Mouse (Mus musculus) adrenal gland, postnatal 4 days (tissue): ENCODE results near the gene Brwd1. TPM values are rescaled to one million over a fixed set of nuclear protein-coding genes. Genes with fewer than 3 reads are reported as not detected.
"Not testable (repeated sequence)": the region's sequence is repeated elsewhere in the genome, so short reads cannot be mapped to it uniquely, and the experiment has no call there.

Experiments used
- DNase-seq, 2 experiments: peaks; one replicate each; pipeline ENCODE4 v3.0.0; 2021 to 2022; ENCODE audit warnings: low spot score in 2 of 2, mixed read lengths in 2 of 2
- total RNA-seq, 2 experiments: library from RNA; stranded (reverse); gene quantifications; 2 replicates each; pipeline ENCODE4 v1.2.3; 2021

The Brwd1 gene
- total RNA-seq, 2 experiments from 2014 or later = 83.2 to 103 TPM

- peak in 1 of 2 experiments; percentile 54 for DNase-seq
These were observed 534 bp downstream of the Brwd1 start for GRCm38 (mm10) chr16:96081742-96082241.

- DNase-seq = peak; percentile 74 to 86
These were observed 995 bp downstream of the Brwd1 start for GRCm38 (mm10) chr16:96081331-96081730.

GRCm38 (mm10) chr16:96080524-96080923 is 1.8 kb downstream of the Brwd1 start:
- no peak for DNase-seq

- no peak for DNase-seq
These were observed 14.0 kb downstream of the Brwd1 start for GRCm38 (mm10) chr16:96068364-96068763.

GRCm38 (mm10) chr16:96066174-96066573 is 16.2 kb downstream of the Brwd1 start:
- no peak for DNase-seq

- peak in 1 of 2 experiments; percentile 15 for DNase-seq
These were observed 17.7 kb downstream of the Brwd1 start for GRCm38 (mm10) chr16:96064649-96065048.

GRCm38 (mm10) chr16:96044096-96044495 is 38.2 kb downstream of the Brwd1 start:
- no peak for DNase-seq

- no peak for DNase-seq
These were observed 41.6 kb downstream of the Brwd1 start for GRCm38 (mm10) chr16:96040691-96041090.

- no peak for DNase-seq
These were observed 42.8 kb downstream of the Brwd1 start for GRCm38 (mm10) chr16:96039538-96039937.

GRCm38 (mm10) chr16:96034473-96034872 is 47.9 kb downstream of the Brwd1 start:
- DNase-seq = no peak

GRCm38 (mm10) chr16:96032368-96033043 is 49.8 kb downstream of the Brwd1 start:
- no peak for DNase-seq

- no peak for DNase-seq
These were observed 51.7 kb downstream of the Brwd1 start for GRCm38 (mm10) chr16:96030476-96031102.

GRCm38 (mm10) chr16:96026256-96026655 is 56.1 kb downstream of the Brwd1 start:
- no peak for DNase-seq

GRCm38 (mm10) chr16:96025244-96025643 is 57.1 kb downstream of the Brwd1 start:
- no peak for DNase-seq

- DNase-seq = no peak
These were observed 61.3 kb downstream of the Brwd1 start for GRCm38 (mm10) chr16:96021045-96021444.

GRCm38 (mm10) chr16:96009124-96009523 is 73.2 kb downstream of the Brwd1 start:
- DNase-seq = not testable (repeated sequence)

- DNase-seq = not testable (repeated sequence)
These were observed 78.0 kb downstream of the Brwd1 start for GRCm38 (mm10) chr16:96004278-96004677.

GRCm38 (mm10) chr16:95999291-95999690 is 83.0 kb downstream of the Brwd1 start:
- DNase-seq = no peak

GRCm38 (mm10) chr16:95996156-95996555 is 86.2 kb downstream of the Brwd1 start:
- DNase-seq = no peak

GRCm38 (mm10) chr16:95994576-95994975 is 87.8 kb downstream of the Brwd1 start:
- DNase-seq = not testable (repeated sequence)

GRCm38 (mm10) chr16:95992596-95992995 is 89.7 kb downstream of the Brwd1 start:
- no peak for DNase-seq

GRCm38 (mm10) chr16:95991122-95991900 is 91.0 kb downstream of the Brwd1 start:
- no peak for DNase-seq
